Mouse (Mus musculus) thymus, postnatal 25 days (tissue): ENCODE measurements around the gene Atp2a3.
A peak's percentile ranks its signal among the peaks of the same experiment; 100 is the strongest.

ENCODE experiments used
- DNase-seq: peaks from one replicate; pipeline ENCODE4 v3.0.0; 2022

The Atp2a3 gene

GRCm38 (mm10) chr11:72961072-72961980 is at the start of gene Atp2a3:
TSS of gene Atp2a3 (plus strand) at chr11:72961169.
- peak; percentile 91 for DNase-seq

GRCm38 (mm10) chr11:72917299-72917996 is 43.5 kb upstream of the Atp2a3 start:
- DNase-seq = no peak

- DNase-seq = no peak
Observed at GRCm38 (mm10) chr11:72923116-72923515, 37.9 kb upstream of the Atp2a3 start.

GRCm38 (mm10) chr11:72924458-72924857 is 36.5 kb upstream of the Atp2a3 start:
- DNase-seq = no peak

GRCm38 (mm10) chr11:72925067-72925466 is 35.9 kb upstream of the Atp2a3 start:
- DNase-seq = no peak

GRCm38 (mm10) chr11:72926226-72926890 is 34.6 kb upstream of the Atp2a3 start:
- DNase-seq = peak; percentile 72

- no peak for DNase-seq
Observed at GRCm38 (mm10) chr11:72928516-72928915, 32.5 kb upstream of the Atp2a3 start.

GRCm38 (mm10) chr11:72940208-72941143 is 20.5 kb upstream of the Atp2a3 start:
- DNase-seq = peak; percentile 48

GRCm38 (mm10) chr11:72944996-72945793 is 15.8 kb upstream of the Atp2a3 start:
- no peak for DNase-seq

- no peak for DNase-seq
Observed at GRCm38 (mm10) chr11:72945875-72946559, 15.0 kb upstream of the Atp2a3 start.

GRCm38 (mm10) chr11:72946560-72947119 is 14.3 kb upstream of the Atp2a3 start:
- no peak for DNase-seq

- DNase-seq = no peak
Observed at GRCm38 (mm10) chr11:72947840-72948239, 13.1 kb upstream of the Atp2a3 start.

GRCm38 (mm10) chr11:72948254-72948653 is 12.7 kb upstream of the Atp2a3 start:
- DNase-seq = no peak

- DNase-seq = no peak
Observed at GRCm38 (mm10) chr11:72951137-72952000, 9.6 kb upstream of the Atp2a3 start.

GRCm38 (mm10) chr11:72952226-72952625 is 8.7 kb upstream of the Atp2a3 start:
- no peak for DNase-seq

- no peak for DNase-seq
Observed at GRCm38 (mm10) chr11:72952697-72953096, 8.3 kb upstream of the Atp2a3 start.

- no peak for DNase-seq
Observed at GRCm38 (mm10) chr11:72953116-72953439, 7.9 kb upstream of the Atp2a3 start.

- peak; percentile 20 for DNase-seq
Observed at GRCm38 (mm10) chr11:72953440-72954151, 7.4 kb upstream of the Atp2a3 start.

GRCm38 (mm10) chr11:72954216-72954615 is 6.8 kb upstream of the Atp2a3 start:
- no peak for DNase-seq
